Mouse (Mus musculus): ENCODE results near the gene Blvra.
"Not testable (repeated sequence)": the region's sequence is repeated elsewhere in the genome, so short reads cannot be mapped to it uniquely, and the experiment has no call there.

Gene Blvra

GRCm38 (mm10) chr2:127070435-127070841 is at the start of gene Blvra:
Gene Blvra, plus strand, starts transcription at chr2:127070665.
- peak; percentile 94 for DNase-seq (ENCODE audit: low read depth)

GRCm38 (mm10) chr2:127035006-127035605 is 35.4 kb upstream of the Blvra start:
- no peak for DNase-seq (ENCODE audit: low read depth)

- no peak for DNase-seq (ENCODE audit: low read depth)
Observed at GRCm38 (mm10) chr2:127037299-127037698, 33.2 kb upstream of the Blvra start.

- DNase-seq (ENCODE audit: low read depth), result no peak
Observed at GRCm38 (mm10) chr2:127061471-127061870, 9.0 kb upstream of the Blvra start.

GRCm38 (mm10) chr2:127068806-127069205 is 1.7 kb upstream of the Blvra start:
- DNase-seq (ENCODE audit: low read depth), result no peak

DNA sequence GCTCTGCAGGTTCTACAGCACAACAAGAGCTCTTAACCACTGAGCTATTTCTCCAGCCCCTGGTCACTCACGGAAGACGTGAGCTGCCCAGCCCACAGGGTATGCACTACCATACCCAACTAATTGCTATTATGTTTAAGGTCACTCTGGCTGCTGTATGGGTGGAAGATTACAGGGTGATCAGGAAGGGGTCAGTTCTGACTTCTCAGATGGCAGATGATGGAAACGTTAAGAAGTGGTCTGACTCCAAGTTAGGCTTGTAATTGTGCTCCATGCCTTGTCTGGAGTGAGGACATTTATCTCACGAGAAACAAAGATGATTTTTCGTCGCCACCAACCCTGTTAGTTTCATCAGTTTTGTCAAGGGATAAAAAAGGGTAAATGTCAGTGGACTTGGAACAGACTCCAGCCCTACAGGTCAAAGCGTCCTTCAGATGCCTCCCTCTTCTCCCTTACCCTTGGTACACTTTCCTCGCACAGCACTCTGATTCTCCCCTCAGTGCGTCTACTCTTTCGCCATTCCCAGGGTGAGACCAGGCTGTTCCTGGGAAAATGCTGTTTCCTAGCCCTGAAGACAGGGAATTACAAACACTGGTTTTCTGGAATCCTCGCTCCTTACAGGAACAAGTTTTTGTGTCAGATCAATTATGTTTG is 557 bp upstream of the Blvra start:
- DNase-seq (ENCODE audit: low read depth), result no peak

- DNase-seq (ENCODE audit: low read depth), result no peak
Observed at GRCm38 (mm10) chr2:127070879-127071278, 414 bp downstream of the Blvra start.

- DNase-seq (ENCODE audit: low read depth), result no peak
Observed at GRCm38 (mm10) chr2:127074116-127074515, 3.7 kb downstream of the Blvra start.

GRCm38 (mm10) chr2:127077611-127078010 is 7.1 kb downstream of the Blvra start:
- DNase-seq (ENCODE audit: low read depth), result no peak

GRCm38 (mm10) chr2:127079066-127079465 is 8.6 kb downstream of the Blvra start:
- DNase-seq (ENCODE audit: low read depth), result peak; percentile 14

DNA sequence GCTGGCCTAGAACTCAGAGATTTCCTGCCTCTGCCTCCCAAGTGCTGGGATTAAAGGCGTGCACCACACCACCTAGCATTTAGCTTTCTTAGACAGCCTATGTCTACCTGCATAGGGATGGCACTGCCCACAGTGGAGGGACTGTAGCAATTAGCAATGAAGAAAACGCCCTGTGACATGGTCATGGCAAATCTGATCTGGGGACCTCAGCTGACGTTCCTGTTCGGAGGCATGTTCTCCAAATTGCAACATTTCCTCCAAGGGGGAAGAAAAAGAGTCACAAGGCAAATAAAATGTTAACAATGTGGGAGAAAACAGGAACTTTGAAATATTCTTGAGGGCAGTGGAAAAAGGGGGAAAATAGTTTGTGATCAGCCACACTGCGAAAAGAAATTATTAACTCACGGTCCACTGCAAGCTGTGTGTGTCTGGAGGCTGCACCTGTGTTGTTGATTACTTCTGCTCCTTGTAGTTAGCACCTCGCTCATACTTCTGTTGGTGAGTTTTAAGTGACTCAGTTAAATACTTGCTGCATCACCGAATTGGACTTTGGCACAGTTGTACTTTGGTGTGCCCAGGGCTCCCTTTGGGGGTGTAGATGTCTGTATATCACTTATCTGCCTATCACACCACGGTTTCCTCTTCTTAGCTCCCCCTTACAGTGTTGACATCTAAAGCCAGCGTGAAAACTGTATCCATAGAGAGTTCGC is 9.6 kb downstream of the Blvra start:
- DNase-seq (ENCODE audit: low read depth), result no peak

- DNase-seq (ENCODE audit: low read depth), result no peak
Observed at GRCm38 (mm10) chr2:127080591-127081218, 10.2 kb downstream of the Blvra start.

GRCm38 (mm10) chr2:127086235-127086634 is 15.8 kb downstream of the Blvra start:
- DNase-seq (ENCODE audit: low read depth), result peak; percentile 65

DNA sequence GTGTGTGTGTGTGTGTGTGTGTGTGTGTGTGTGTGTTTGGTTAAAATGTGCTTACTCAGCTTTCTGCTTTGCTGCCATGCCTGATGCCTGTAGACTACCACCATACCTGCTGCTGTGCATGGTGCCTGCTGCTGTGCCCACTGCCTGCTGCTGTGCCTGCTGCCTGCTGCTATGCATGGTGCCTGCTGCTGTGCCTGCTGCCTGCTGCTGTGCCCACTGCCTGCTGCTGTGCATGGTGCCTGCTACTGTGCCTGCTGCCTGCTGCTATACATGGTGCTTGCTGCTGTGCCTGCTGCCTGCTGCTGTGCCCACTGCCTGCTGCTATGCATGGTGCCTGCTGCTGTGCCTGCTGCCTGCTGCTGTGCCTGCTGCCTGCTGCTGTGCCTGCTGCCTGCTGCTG is 19.7 kb downstream of the Blvra start:
- DNase-seq (ENCODE audit: low read depth), result not testable (repeated sequence)

- no peak for DNase-seq (ENCODE audit: low read depth)
Observed at GRCm38 (mm10) chr2:127092000-127092399, 21.5 kb downstream of the Blvra start.

- DNase-seq (ENCODE audit: low read depth), result no peak
Observed at GRCm38 (mm10) chr2:127108986-127109385, 38.5 kb downstream of the Blvra start.

- no peak for DNase-seq (ENCODE audit: low read depth)
Observed at GRCm38 (mm10) chr2:127121591-127122235, 51.2 kb downstream of the Blvra start.

DNA sequence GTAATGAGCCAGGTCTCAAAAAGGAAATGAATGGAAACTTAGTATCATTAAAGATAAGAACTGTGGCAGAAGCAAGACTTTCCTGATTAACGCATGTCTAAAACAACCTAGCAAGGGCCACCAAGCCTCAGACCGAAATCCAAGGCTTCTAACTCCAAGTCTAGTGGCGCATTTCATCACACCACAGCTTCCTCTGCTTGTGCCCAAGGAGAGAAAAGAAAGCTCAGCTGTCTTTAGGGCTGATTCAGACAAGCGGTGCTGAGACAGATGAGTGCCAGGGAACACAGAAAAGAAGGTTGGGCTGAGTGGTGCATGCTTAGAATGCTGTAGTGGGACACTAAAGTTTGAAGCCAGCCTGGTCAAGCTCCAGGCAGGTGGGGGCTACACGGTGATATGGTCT is 58.5 kb downstream of the Blvra start:
- no peak for DNase-seq (ENCODE audit: low read depth)

- peak; percentile 78 for DNase-seq (ENCODE audit: low read depth)
Observed at GRCm38 (mm10) chr2:127131353-127131752, 60.9 kb downstream of the Blvra start.

GRCm38 (mm10) chr2:127133621-127134461 is 63.4 kb downstream of the Blvra start, which contains the start of gene Ncaph:
Gene Ncaph, minus strand, starts transcription at chr2:127133954.
- DNase-seq (ENCODE audit: low read depth), result peak; percentile 97

GRCm38 (mm10) chr2:127135255-127135654 is 64.8 kb downstream of the Blvra start:
- not testable (repeated sequence) for DNase-seq (ENCODE audit: low read depth)
